Mouse (Mus musculus) hindbrain, embryonic 16.5 days (tissue): ENCODE results near the gene Slc44a2. TPM values are rescaled to one million over a fixed set of nuclear protein-coding genes. Genes with fewer than 3 reads are reported as not detected.

Experiments
- ATAC-seq: fragments of 200-750 bp; cut with Nextera tagmentation; 2 replicates; pipeline ENCODE4 v1.8.0; 2017; ENCODE audit warnings: moderate TSS enrichment, moderate library complexity
- H3K27ac ChIP-seq: fragments of 300-500 bp; sonication (generic); 2 replicates; pipeline ENCODE4 v1.5.1; 2014; ENCODE audit warnings: low read depth, mild to moderate bottlenecking, control low read depth, low read length, moderate library complexity
- H3K27me3 ChIP-seq: fragments of 300-500 bp; sonication (generic); replicated peaks from 2 replicates; pipeline ENCODE4 v1.6.1; 2014; ENCODE audit warnings: low read length; ENCODE audit not compliant: control insufficient read depth, insufficient read depth
- H3K36me3 ChIP-seq: fragments of 300-500 bp; sonication (generic); 2 replicates; pipeline ENCODE4 v1.6.1; 2014; ENCODE audit warnings: mild to moderate bottlenecking, low read length, moderate library complexity, mixed read lengths; ENCODE audit not compliant: control insufficient read depth, insufficient read depth
- H3K4me1 ChIP-seq: fragments of 300-500 bp; sonication (generic); 2 replicates; pipeline ENCODE4 v1.6.1; 2014; ENCODE audit warnings: low read depth, low read length; ENCODE audit not compliant: control insufficient read depth, insufficient read depth
- H3K4me2 ChIP-seq: fragments of 300-500 bp; sonication (generic); 2 replicates; pipeline ENCODE4 v1.6.1; 2014; ENCODE audit warnings: mild to moderate bottlenecking, low read length, control low read depth, moderate library complexity
- H3K4me3 ChIP-seq: fragments of 300-500 bp; sonication (generic); 2 replicates; pipeline ENCODE4 v1.5.1; 2014; ENCODE audit warnings: mild to moderate bottlenecking, low read length, control low read depth, moderate library complexity
- H3K9ac ChIP-seq: fragments of 300-500 bp; sonication (generic); 2 replicates; pipeline ENCODE4 v1.6.1; 2014; ENCODE audit warnings: low read depth, mild to moderate bottlenecking, control low read depth, low read length, moderate library complexity
- H3K9me3 ChIP-seq: fragments of 300-500 bp; sonication (generic); 2 replicates; pipeline ENCODE4 v1.6.1; 2014; ENCODE audit warnings: mild to moderate bottlenecking, low read length, moderate library complexity; ENCODE audit not compliant: control insufficient read depth
- WGBS: fragments of 180-500 bp; shearing (Covaris S2); extraction: QIAGEN DNeasy Blood & Tissue Kit; methylation state at CpG from one replicate; pipeline ENCODE4 v1.1.7; 2014; 5-methylcytosine and 5-hydroxymethylcytosine counted together
- polyA plus RNA-seq: library from polyadenylated mRNA; unstranded; fragments of >200 nt; fragmentation: Nextera tagmentation; extraction: Ambion mirVana; gene quantifications from 2 replicates; pipeline ENCODE4 v1.2.1, GENCODE M21; 2015

Slc44a2 gene
- polyA plus RNA-seq, 1 experiment from 2014 or later, result 63.9 TPM

DNA sequence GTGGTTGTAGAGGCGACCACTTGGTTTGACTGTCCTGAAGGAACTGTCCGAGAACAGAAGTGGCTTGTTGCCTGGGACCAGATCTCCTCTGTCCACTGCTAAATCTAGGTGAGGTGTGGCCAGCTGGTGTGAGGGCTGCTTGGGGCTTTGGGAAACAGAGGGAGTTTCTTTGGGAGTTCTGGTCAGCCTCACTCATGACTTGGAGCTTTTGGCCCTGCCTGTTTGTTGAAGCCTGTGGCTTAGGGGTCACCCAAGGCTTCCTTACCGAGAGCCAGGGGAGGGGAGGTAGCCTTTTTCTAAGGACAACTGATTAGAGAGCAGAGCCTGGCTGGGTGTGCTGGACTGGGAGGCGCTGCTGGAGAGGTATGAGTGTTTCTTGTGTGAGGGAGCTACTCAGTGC is 14.9 kb downstream of the Slc44a2 start:
- no peak overlapping the region for H3K4me2 ChIP-seq
- H3K9me3 ChIP-seq, result no peaks in the 10 kb centered on the region
- peaks cover 3% of the 10 kb centered on the region; the same call in 1 of the 2 replicates for H3K36me3 ChIP-seq
- H3K9ac ChIP-seq, result no peak overlapping the region
- no peak overlapping the region for H3K27ac ChIP-seq
- no peak overlapping the region for H3K4me3 ChIP-seq
- no peaks in the 10 kb centered on the region for H3K27me3 ChIP-seq
- H3K4me1 ChIP-seq, result peaks cover 2% of the 10 kb centered on the region; the same call in 1 of the 2 replicates
- ATAC-seq, result no peak
- 93% methylated on average over 4 of the region's 4 CpGs for WGBS

DNA sequence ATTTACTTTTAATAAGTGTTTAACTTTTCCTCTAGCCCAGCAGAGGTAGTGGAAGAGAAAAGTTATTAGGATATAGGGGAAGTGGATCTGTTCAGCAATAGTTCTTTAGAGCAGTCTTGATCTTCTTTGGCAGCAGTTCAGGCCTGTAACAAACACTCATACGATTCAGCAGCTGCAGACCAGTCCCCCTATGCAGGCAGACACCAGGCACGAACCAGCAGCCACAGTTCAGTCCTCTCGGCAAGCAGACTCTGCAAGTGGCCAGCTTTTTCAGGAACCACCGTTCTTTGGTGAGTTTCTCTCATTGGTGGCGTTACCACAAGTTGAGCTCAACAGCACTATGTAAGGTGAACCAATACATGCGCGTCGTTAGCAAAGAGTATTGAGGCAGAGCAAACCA is 16.0 kb downstream of the Slc44a2 start:
- no peaks in the 10 kb centered on the region for H3K9me3 ChIP-seq
- WGBS, result 83% methylated on average over 8 of the region's 8 CpGs
- no peak overlapping the region for H3K9ac ChIP-seq
- H3K4me3 ChIP-seq, result no peak overlapping the region
- no peak for ATAC-seq
- no peak overlapping the region for H3K4me2 ChIP-seq
- H3K27me3 ChIP-seq, result no peaks in the 10 kb centered on the region
- peaks cover 5% of the 10 kb centered on the region; the same call in 1 of the 2 replicates for H3K36me3 ChIP-seq
- H3K27ac ChIP-seq, result no peak overlapping the region
- peaks cover 2% of the 10 kb centered on the region; the same call in 1 of the 2 replicates for H3K4me1 ChIP-seq

DNA sequence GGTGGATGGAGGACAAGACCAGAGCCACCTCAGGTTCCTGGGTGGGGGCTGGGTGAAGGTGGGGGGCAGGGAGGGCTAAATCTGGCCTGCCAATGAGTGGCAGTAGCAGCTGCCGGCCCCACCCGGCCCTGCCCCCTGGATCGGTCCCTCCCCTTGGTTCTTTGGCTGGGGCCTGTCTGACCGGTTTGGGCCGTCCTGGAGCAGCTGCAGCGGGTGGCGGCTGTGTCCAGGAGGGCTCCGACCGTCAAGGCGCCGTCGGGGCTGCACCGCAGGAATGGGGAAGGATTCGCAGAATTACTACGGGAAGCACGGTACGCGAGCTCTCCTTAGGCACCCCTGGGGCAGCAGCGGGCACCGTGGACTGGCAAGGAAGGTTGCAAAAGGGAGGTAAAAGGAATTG is 17.2 kb downstream of the Slc44a2 start:
- H3K4me2 ChIP-seq, result no peak overlapping the region
- ATAC-seq, result no peak
- H3K27me3 ChIP-seq, result no peaks in the 10 kb centered on the region
- peaks cover 14% of the 10 kb centered on the region; the same call in 1 of the 2 replicates for H3K36me3 ChIP-seq
- H3K9ac ChIP-seq, result no peak overlapping the region
- 20% methylated on average over 20 of the region's 20 CpGs for WGBS
- no peak overlapping the region for H3K27ac ChIP-seq
- H3K9me3 ChIP-seq, result no peaks in the 10 kb centered on the region
- no peak overlapping the region for H3K4me3 ChIP-seq
- peaks cover 2% of the 10 kb centered on the region; the same call in 1 of the 2 replicates for H3K4me1 ChIP-seq

DNA sequence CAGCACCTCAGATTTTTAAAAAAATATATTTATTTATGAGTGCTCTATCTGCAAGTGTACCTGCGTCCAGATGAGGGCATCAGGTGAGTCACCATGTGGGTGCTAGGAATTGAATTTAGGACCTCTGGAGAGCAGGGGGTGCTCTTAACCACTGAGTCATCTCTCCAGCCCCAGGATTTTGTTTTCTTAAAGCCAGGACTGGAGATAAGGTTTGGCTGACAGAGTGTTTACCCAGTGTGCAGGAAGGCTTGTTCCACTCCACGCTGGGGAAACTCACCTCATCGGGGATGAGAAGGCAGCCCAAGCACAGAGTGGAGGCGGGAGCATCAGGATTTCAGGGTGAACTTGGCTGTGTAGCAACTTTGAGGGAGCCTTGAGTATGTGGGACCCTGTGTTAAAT is 19.9 kb downstream of the Slc44a2 start:
- Histone ChIP-seq H3K4me2 (no peak overlapping the region), H3K4me3 (no peak overlapping the region), H3K36me3 (peaks cover 20% of the 10 kb centered on the region), H3K4me1 (no peaks in the 10 kb centered on the region), H3K9me3 (no peaks in the 10 kb centered on the region), H3K9ac (no peak overlapping the region), H3K27me3 (no peaks in the 10 kb centered on the region), H3K27ac (no peak overlapping the region)
- 87% methylated on average over 4 of the region's 4 CpGs for WGBS
- ATAC-seq, result no peak

- Histone ChIP-seq H3K4me1 (no peaks in the 10 kb centered on the region), H3K9ac (no peak overlapping the region), H3K36me3 (peaks cover 36% of the 10 kb centered on the region), H3K27me3 (no peaks in the 10 kb centered on the region), H3K27ac (no peak overlapping the region), H3K9me3 (no peaks in the 10 kb centered on the region), H3K4me3 (no peak overlapping the region), H3K4me2 (no peak overlapping the region)
- 72% methylated on average over 16 of the region's 16 CpGs for WGBS
- no peak for ATAC-seq
Measured at GRCm38 (mm10) chr9:21346627-21347365, 26.3 kb downstream of the Slc44a2 start.

DNA sequence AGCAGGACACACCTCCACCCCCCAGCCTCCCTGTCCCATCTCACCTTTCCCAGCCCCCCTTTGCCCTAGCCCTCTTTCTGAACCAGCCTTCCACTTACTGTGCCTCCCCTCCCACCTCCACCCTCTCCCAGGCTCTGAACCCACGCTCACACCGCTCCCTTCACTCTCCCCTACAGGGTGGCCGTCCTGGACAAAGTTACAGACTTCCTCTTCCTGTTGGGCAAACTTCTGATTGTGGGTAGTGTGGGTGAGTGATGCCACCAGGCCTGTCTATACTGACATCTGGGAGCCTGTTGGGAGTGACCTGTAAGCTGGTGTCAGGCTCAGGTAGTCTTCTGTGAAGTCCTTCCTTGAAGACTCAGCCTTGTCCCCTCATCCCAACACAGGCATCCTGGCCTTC is 27.7 kb downstream of the Slc44a2 start:
- Histone ChIP-seq H3K36me3 (peaks cover 24% of the 10 kb centered on the region), H3K9ac (no peak overlapping the region), H3K4me3 (no peak overlapping the region), H3K27me3 (no peaks in the 10 kb centered on the region), H3K9me3 (no peaks in the 10 kb centered on the region), H3K4me1 (no peaks in the 10 kb centered on the region), H3K4me2 (no peak overlapping the region), H3K27ac (no peak overlapping the region)
- 94% methylated on average over 3 of the region's 3 CpGs for WGBS
- no peak for ATAC-seq

DNA sequence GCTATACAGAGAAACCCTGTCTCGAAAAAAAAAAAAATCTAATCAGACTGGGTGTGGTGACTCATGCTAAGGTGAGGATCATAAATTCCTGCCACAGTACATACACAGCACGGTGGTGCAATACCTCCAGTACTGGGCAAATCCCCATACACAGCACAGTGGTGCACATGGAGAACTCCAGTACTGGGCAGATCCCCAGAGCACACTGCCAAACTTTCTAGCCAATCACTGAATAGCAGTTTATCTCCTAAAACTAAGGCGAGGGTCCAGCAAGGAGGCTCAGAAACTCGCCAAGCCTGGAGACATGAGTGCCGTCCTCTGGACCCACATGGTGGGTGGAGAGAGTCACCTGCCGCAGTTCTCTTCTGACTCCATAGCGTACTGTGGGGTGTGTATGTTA is 30.7 kb downstream of the Slc44a2 start:
- Histone ChIP-seq H3K36me3 (peaks cover 24% of the 10 kb centered on the region), H3K9me3 (no peaks in the 10 kb centered on the region), H3K9ac (no peak overlapping the region), H3K27me3 (no peaks in the 10 kb centered on the region), H3K4me1 (no peaks in the 10 kb centered on the region), H3K27ac (no peak overlapping the region), H3K4me3 (no peak overlapping the region), H3K4me2 (no peak overlapping the region)
- no peak for ATAC-seq
- WGBS, result 94% methylated on average over 7 of the region's 7 CpGs

DNA sequence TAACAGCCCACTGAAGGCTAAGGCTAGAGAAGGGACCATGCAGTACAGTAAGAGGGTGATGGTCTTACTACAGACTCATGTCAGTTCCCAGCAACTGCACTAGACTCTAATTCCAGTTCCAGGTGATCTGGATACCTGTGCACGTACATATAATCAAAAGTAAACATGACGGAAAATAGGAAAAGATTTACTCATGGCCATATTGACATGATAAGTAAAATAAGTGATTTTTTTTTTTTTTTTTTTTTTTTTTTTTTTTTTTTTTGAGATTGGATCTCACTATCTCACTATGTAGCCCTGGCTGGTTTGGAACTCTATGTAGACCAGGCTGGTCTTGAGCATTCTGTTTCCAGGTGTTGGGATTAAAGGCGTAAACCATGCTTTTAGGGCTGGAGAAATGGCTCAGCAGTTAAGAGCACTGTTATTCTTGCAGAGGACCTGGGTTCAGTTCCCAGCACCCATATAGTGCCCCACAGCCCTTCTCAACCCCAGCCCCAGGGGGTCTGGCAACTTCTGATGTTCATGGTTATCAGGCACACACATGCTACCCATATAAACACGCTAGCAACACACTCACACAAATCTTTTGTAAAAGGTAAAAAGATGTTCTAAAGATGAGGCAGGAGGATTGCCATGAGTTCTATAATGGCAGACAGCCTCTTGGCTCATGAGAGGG is 31.3 kb downstream of the Slc44a2 start:
- peaks cover 21% of the 10 kb centered on the region for H3K36me3 ChIP-seq
- no peak overlapping the region for H3K27ac ChIP-seq
- H3K4me2 ChIP-seq, result no peak overlapping the region
- H3K9me3 ChIP-seq, result no peaks in the 10 kb centered on the region
- no peaks in the 10 kb centered on the region for H3K27me3 ChIP-seq
- no peak overlapping the region for H3K9ac ChIP-seq
- no peaks in the 10 kb centered on the region for H3K4me1 ChIP-seq
- no peak overlapping the region for H3K4me3 ChIP-seq
- 94% methylated on average over 4 of the region's 4 CpGs for WGBS
- ATAC-seq, result no peak

- Histone ChIP-seq H3K36me3 (peaks cover 20% of the 10 kb centered on the region), H3K27me3 (no peaks in the 10 kb centered on the region), H3K4me1 (no peaks in the 10 kb centered on the region), H3K9ac (0 out of 2 replicates have a peak overlapping the region, but pooled peaks have one; percentile 19), H3K4me3 (no peak overlapping the region), H3K4me2 (no peak overlapping the region), H3K9me3 (no peaks in the 10 kb centered on the region), H3K27ac (no peak overlapping the region)
- ATAC-seq, result no peak
- 38% methylated on average over 20 of the region's 20 CpGs for WGBS
Measured at GRCm38 (mm10) chr9:21352463-21353372, 32.2 kb downstream of the Slc44a2 start.
